Mouse (Mus musculus): ENCODE results near the gene Abhd16a.
"Not testable (repeated sequence)": the region's sequence is repeated elsewhere in the genome, so short reads cannot be mapped to it uniquely, and the experiment has no call there.

Abhd16a gene

GRCm38 (mm10) chr17:35121143-35121799, 32.2 kb downstream of the Abhd16a start, which contains the start of gene Gpank1:
Gene Gpank1 (plus strand): TSS chr17:35121455.
- DNase-seq (ENCODE audit: low spot score in 2 of 2) = peak; percentile 91 to 94

GRCm38 (mm10) chr17:35121871-35122303, 32.8 kb downstream of the Abhd16a start, which contains the start of gene Csnk2b:
Gene Csnk2b (minus strand): TSS chr17:35122053.
- peak in 1 of 2 experiments; percentile 29 for DNase-seq (ENCODE audit: low spot score in 2 of 2)

- not testable (repeated sequence) for DNase-seq (ENCODE audit: low spot score in 2 of 2)
Observed at GRCm38 (mm10) chr17:35123287-35123686, 34.2 kb downstream of the Abhd16a start.

- not testable (repeated sequence) for DNase-seq (ENCODE audit: low spot score in 2 of 2)
Observed at GRCm38 (mm10) chr17:35124261-35124896, 35.3 kb downstream of the Abhd16a start.

- no peak for DNase-seq (ENCODE audit: low spot score in 2 of 2)
Observed at GRCm38 (mm10) chr17:35125081-35125480, 36.0 kb downstream of the Abhd16a start.

GRCm38 (mm10) chr17:35125578-35125977, 36.5 kb downstream of the Abhd16a start:
- DNase-seq (ENCODE audit: low spot score in 2 of 2) = no peak

- DNase-seq (ENCODE audit: low spot score in 2 of 2) = peak; percentile 63 to 66
Observed at GRCm38 (mm10) chr17:35126206-35126611, 37.1 kb downstream of the Abhd16a start, which contains the start of gene D17H6S53E. Gene D17H6S53E (plus strand): TSS chr17:35126373.

GRCm38 (mm10) chr17:35127017-35127416, 38.0 kb downstream of the Abhd16a start:
- no peak for DNase-seq (ENCODE audit: low spot score in 2 of 2)

- no peak for DNase-seq (ENCODE audit: low spot score in 2 of 2)
Observed at GRCm38 (mm10) chr17:35128996-35129395, 39.9 kb downstream of the Abhd16a start.

GRCm38 (mm10) chr17:35131038-35131437, 42.0 kb downstream of the Abhd16a start:
- no peak for DNase-seq (ENCODE audit: low spot score in 2 of 2)

GRCm38 (mm10) chr17:35131500-35132173, 42.6 kb downstream of the Abhd16a start, which contains the start of gene Apom:
Gene Apom (minus strand): TSS chr17:35132050.
- DNase-seq (ENCODE audit: low spot score in 2 of 2) = no peak

- no peak for DNase-seq (ENCODE audit: low spot score in 2 of 2)
Observed at GRCm38 (mm10) chr17:35132174-35132560, 43.1 kb downstream of the Abhd16a start.

- DNase-seq (ENCODE audit: low spot score in 2 of 2) = no peak
Observed at GRCm38 (mm10) chr17:35133517-35133916, 44.5 kb downstream of the Abhd16a start.

GRCm38 (mm10) chr17:35134801-35135590, 45.9 kb downstream of the Abhd16a start, which contains the start of gene Bag6:
Gene Bag6 (plus strand): TSS chr17:35135178.
- DNase-seq (ENCODE audit: low spot score in 2 of 2) = peak; percentile 85 to 92

GRCm38 (mm10) chr17:35135591-35136320, 46.7 kb downstream of the Abhd16a start:
- no peak for DNase-seq (ENCODE audit: low spot score in 2 of 2)

GRCm38 (mm10) chr17:35139269-35139668, 50.2 kb downstream of the Abhd16a start:
- no peak for DNase-seq (ENCODE audit: low spot score in 2 of 2)

- DNase-seq (ENCODE audit: low spot score in 2 of 2) = no peak
Observed at GRCm38 (mm10) chr17:35140490-35140996, 51.5 kb downstream of the Abhd16a start.

- DNase-seq (ENCODE audit: low spot score in 2 of 2) = no peak
Observed at GRCm38 (mm10) chr17:35141971-35142370, 52.9 kb downstream of the Abhd16a start.

- no peak for DNase-seq (ENCODE audit: low spot score in 2 of 2)
Observed at GRCm38 (mm10) chr17:35146139-35146538, 57.1 kb downstream of the Abhd16a start.

GRCm38 (mm10) chr17:35147348-35147747, 58.3 kb downstream of the Abhd16a start:
- DNase-seq (ENCODE audit: low spot score in 2 of 2) = no peak

All from spleen, postnatal 14 days (tissue).